Mouse (Mus musculus) embryonic facial prominence, embryonic 14.5 days (tissue): ENCODE results near the gene Bmx. TPM values are rescaled to one million over a fixed set of nuclear protein-coding genes. Genes with fewer than 3 reads are reported as not detected.

Source experiments
- ATAC-seq: fragments of 200-750 bp; cut with Nextera tagmentation; 2 replicates; pipeline ENCODE4 v1.8.0; 2017; ENCODE audit warnings: low read depth, moderate number of reproducible peaks, moderate TSS enrichment
- DNase-seq: peaks from one replicate; pipeline ENCODE4 v3.0.0-alpha.2; 2015; ENCODE audit warnings: low spot score
- H3K27ac ChIP-seq: fragments of 300-500 bp; sonication (generic); replicated peaks from 2 replicates; pipeline ENCODE4 v1.5.1; 2014; ENCODE audit warnings: low read depth, mild to moderate bottlenecking, low read length, moderate library complexity
- H3K27me3 ChIP-seq: fragments of 300-500 bp; sonication (generic); replicated peaks from 2 replicates; pipeline ENCODE4 v1.6.1; 2014; ENCODE audit warnings: low read length; ENCODE audit not compliant: control insufficient read depth, insufficient read depth
- H3K36me3 ChIP-seq: fragments of 300-500 bp; sonication (generic); 2 replicates; pipeline ENCODE4 v1.6.1; 2014; ENCODE audit warnings: low read length, mixed read lengths; ENCODE audit not compliant: control insufficient read depth, insufficient read depth
- H3K4me1 ChIP-seq: fragments of 300-500 bp; sonication (generic); 2 replicates; pipeline ENCODE4 v1.6.1; 2014; ENCODE audit warnings: antibody characterized with exemption, low read length; ENCODE audit not compliant: control insufficient read depth, insufficient read depth
- H3K4me2 ChIP-seq: fragments of 300-500 bp; sonication (generic); 2 replicates; pipeline ENCODE4 v1.6.1; 2014; ENCODE audit warnings: low read depth, mild to moderate bottlenecking, low read length, moderate library complexity, mixed read lengths
- H3K4me3 ChIP-seq: fragments of 300-500 bp; sonication (generic); 2 replicates; pipeline ENCODE4 v1.5.1; 2014; ENCODE audit warnings: low read depth, mild to moderate bottlenecking, low read length
- H3K9ac ChIP-seq: fragments of 300-500 bp; sonication (generic); 2 replicates; pipeline ENCODE4 v1.6.1; 2014; ENCODE audit warnings: low read depth, mild to moderate bottlenecking, low read length, moderate library complexity, mixed read lengths
- H3K9me3 ChIP-seq: fragments of 300-500 bp; sonication (generic); 2 replicates; pipeline ENCODE4 v1.6.1; 2016; ENCODE audit warnings: low read length; ENCODE audit not compliant: control insufficient read depth
- WGBS: fragments of 180-500 bp; shearing (Covaris S2); extraction: QIAGEN DNeasy Blood & Tissue Kit; methylation state at CpG from one replicate; pipeline ENCODE4 v1.1.7; 2014; 5-methylcytosine and 5-hydroxymethylcytosine counted together
- polyA plus RNA-seq: library from polyadenylated mRNA; unstranded; fragments of >200 nt; fragmentation: Nextera tagmentation; extraction: Ambion mirVana; gene quantifications from 2 replicates; pipeline ENCODE4 v1.2.1, GENCODE M21; 2014

Bmx gene
- 0.67 and 1.2 TPM in 2 replicates for polyA plus RNA-seq

DNA sequence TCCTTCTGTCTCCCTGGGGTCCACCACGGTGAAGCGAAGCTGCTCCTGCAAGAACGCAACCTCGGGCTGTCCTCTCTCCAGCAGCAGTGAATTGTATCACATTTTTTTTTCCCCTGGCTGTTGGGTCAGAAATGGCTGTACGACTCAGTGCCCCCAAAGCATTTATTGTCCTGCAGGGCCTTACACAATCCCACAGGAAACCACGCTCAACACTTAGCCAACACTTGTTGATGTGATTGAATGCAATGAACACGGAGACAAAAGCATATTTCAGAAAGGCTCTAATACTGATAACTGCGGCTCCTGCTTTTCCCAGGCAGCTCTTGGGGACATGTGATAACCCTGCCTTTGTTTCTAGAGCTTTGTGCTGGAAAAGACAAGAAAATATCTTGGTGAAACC is at the start of gene Bmx:
Gene Bmx (minus strand): TSS at position 137 of the 400 bp plus-strand sequence.
- WGBS, result 71% methylated on average over 8 of the region's 8 CpGs
- no peak for DNase-seq
- H3K27me3 ChIP-seq, result peaks cover 9% of the 10 kb centered on the region; the same call in 1 of the 2 replicates

DNA sequence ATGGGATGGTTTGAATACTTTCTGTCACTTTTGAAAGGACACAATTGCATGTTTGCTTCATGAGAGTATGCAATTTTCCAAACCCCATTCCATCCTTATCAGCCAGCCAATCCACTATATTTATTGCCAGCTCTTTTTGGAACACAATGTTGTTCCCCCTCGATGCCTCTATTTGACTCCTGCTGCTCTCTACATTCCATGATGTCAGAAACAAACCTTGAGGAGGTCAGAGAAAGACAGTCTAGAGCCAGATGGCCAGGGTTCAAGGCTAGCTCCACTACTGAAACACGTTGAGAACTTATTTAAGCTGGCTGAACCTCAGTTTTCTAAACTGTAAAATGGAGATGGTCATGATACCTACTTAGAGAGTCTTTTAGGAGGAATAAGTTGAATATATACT is 48.3 kb upstream of the Bmx start:
- no peak overlapping the region for H3K9ac ChIP-seq
- no peak overlapping the region for H3K4me3 ChIP-seq
- ATAC-seq (no peak), DNase-seq (no peak)
- WGBS, result 66% methylated on average over 2 of the region's 2 CpGs
- H3K4me2 ChIP-seq, result no peak overlapping the region
- no peaks in the 10 kb centered on the region for H3K9me3 ChIP-seq
- H3K36me3 ChIP-seq, result no peaks in the 10 kb centered on the region
- H3K27ac ChIP-seq, result no peak overlapping the region
- no peaks in the 10 kb centered on the region for H3K4me1 ChIP-seq
- peaks cover 10% of the 10 kb centered on the region for H3K27me3 ChIP-seq

More for the DNA sequence above, at the start of gene Bmx:
- Histone ChIP-seq H3K4me2 (no peak within 1 kb of the TSS), H3K36me3 (no peaks in the 10 kb centered on the region), H3K9ac (no peak within 1 kb of the TSS), H3K9me3 (no peaks in the 10 kb centered on the region), H3K27ac (no peak within 1 kb of the TSS), H3K4me3 (no peak within 1 kb of the TSS), H3K4me1 (no peaks in the 10 kb centered on the region)
- no peak for ATAC-seq

DNA sequence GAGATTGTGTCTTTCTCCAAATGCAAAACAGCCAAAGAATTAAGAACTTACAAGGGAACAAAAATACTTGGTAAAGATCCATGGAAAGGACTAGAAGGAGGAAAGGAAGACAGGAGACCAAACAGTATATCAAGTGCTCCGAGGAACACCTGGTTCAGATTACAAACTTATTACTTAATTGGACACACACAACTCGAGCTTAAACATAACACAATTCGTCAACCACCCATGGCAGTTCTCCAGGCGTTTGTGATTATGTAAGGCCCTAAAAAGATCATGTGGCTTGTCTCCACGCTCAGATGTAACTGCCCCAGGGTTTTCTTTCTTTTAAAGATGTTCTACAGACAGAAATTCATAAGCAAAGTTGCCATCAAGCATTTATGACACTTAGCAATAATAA is 33.2 kb upstream of the Bmx start:
- Histone ChIP-seq H3K4me1 (no peaks in the 10 kb centered on the region), H3K27ac (no peak overlapping the region), H3K36me3 (no peaks in the 10 kb centered on the region), H3K9me3 (no peaks in the 10 kb centered on the region), H3K4me3 (no peak overlapping the region), H3K4me2 (no peak overlapping the region), H3K27me3 (peaks cover 7% of the 10 kb centered on the region; the same call in 1 of the 2 replicates), H3K9ac (no peak overlapping the region)
- WGBS, result 24% methylated on average over 5 of the region's 5 CpGs
- ATAC-seq (no peak), DNase-seq (peak; percentile 86)

DNA sequence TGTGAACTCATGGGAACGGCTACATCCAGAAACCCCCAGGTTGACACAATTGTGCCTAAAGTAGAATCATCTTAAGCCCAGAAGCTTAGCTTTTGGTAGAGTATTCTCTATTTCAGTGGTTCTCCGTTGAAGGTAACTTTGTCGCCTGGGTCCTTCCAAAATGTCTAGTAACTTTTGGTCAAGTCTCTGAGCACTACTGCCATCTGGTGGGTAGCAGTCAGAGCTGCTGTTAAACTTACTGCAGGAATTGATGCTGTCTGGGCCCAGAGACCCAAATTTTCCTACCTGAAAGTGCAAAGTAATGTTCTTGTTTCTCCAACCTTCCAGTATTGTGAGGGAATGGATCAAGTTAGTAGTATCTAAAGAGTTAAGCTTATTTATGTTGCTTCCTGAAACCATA is 29.1 kb upstream of the Bmx start:
- no peaks in the 10 kb centered on the region for H3K4me1 ChIP-seq
- 0 out of 2 replicates have a peak, but pooled peaks cover 7% of the 10 kb centered on the region for H3K27me3 ChIP-seq
- no peaks in the 10 kb centered on the region for H3K9me3 ChIP-seq
- H3K9ac ChIP-seq, result no peak overlapping the region
- no peak overlapping the region for H3K4me2 ChIP-seq
- DNase-seq (peak; percentile 18), ATAC-seq (no peak)
- H3K4me3 ChIP-seq, result no peak overlapping the region
- no peaks in the 10 kb centered on the region for H3K36me3 ChIP-seq
- H3K27ac ChIP-seq, result no peak overlapping the region
- 58% methylated on average over 3 of the region's 3 CpGs for WGBS

DNA sequence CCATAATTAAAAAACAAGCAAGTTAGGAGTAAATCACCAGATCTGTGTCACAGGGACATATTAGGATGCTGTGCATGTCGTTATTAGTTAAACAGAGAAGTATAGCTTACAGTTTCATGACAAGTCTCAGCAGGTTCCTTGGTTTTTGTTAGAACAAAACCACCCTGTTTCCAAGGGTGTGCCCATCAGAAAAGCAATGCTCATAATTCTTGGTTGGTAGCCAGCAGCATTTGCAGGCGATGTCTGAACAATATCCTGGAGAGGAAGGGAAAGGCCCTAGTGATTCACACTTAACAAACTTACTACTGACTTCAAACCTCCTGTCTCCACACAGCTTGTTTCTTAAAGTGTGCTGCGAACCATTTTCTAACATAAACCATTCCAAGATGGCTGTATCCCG is 25.8 kb upstream of the Bmx start:
- Histone ChIP-seq H3K4me2 (no peak overlapping the region), H3K36me3 (no peaks in the 10 kb centered on the region), H3K27me3 (0 out of 2 replicates have a peak, but pooled peaks cover 9% of the 10 kb centered on the region), H3K4me1 (no peaks in the 10 kb centered on the region), H3K9me3 (no peaks in the 10 kb centered on the region), H3K9ac (no peak overlapping the region), H3K4me3 (no peak overlapping the region), H3K27ac (no peak overlapping the region)
- no peak for ATAC-seq
- 78% methylated on average over 4 of the region's 4 CpGs for WGBS
- peak; percentile 48 for DNase-seq

DNA sequence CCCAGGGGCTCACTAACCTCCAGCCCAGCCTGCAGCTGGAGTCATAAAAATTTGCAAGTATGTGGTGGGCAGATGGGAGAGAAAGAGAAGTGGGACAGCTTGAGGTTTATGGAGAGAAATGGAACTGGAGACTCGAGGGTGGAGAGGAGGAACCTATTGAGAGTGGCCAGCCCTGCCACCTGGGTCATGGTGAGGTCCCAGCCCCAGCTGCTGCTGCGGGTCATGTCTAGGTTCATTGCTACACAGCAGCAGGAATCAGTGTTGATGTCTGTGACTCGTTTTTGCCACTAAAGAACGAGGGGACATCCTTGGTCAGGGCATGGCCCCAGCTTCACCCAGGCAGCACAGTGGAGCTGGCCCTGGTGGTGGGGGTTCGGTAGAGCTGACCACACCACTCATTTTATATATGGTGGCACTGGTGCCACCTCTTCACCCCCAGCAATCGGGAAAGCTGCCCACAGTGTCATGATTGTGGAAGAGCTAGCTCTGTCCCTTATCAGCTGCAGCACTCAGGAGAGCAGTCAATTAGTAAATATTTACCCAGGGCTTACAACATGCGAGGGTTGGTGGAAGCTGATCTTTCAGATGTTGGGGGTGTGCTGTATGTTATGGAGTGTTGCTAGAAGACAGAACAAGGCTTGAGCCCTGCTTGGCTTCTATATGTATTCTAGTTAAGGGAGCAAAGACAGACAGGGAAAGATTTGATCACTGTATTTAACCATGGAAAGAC is 23.1 kb upstream of the Bmx start:
- Histone ChIP-seq H3K27me3 (0 out of 2 replicates have a peak, but pooled peaks cover 3% of the 10 kb centered on the region), H3K36me3 (no peaks in the 10 kb centered on the region), H3K9me3 (no peaks in the 10 kb centered on the region), H3K27ac (no peak overlapping the region), H3K4me1 (no peaks in the 10 kb centered on the region), H3K4me3 (no peak overlapping the region), H3K4me2 (no peak overlapping the region), H3K9ac (no peak overlapping the region)
- 59% methylated on average over 7 of the region's 7 CpGs for WGBS
- ATAC-seq (no peak), DNase-seq (no peak)

DNA sequence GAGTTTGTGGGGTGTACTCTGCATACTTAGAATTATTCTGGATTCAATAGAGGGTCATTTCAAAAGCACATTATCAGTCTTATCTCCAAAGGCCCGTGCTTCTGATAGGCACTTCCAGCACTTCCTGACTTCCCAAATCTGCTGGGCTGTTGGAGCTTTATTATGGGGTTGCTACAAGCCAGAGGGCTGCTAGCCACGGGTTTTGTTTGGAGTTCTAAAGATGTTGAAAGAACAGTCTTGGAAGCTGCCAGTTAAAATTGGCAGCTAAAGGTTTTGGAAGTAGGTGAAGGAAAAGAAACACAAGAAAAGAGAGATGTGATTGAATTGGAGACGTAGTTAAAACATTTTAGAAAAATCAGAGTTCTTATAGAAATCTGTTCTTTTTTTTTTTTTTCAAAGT is 17.5 kb upstream of the Bmx start:
- WGBS, result 71% methylated on average over 3 of the region's 3 CpGs
- ATAC-seq (no peak), DNase-seq (no peak)

DNA sequence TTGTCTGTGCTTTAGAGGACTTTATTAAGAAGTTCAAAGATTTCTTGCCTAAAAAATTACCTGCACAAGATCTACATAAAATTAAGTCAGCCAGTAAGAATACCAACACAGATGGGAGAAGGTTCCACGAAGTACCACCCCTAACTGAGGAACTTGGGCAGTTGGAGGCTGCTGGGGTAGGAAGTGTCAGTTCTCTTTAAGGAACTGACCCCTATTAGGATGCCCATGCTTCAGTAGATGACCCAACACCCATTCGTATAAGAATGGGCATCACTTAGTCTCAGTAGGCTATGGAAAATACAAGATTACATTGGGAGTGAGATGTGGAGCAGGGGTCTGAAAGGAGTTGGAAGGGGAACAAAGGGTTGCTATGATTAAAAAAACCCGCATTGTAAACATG is 12.6 kb upstream of the Bmx start:
- Histone ChIP-seq H3K27me3 (0 out of 2 replicates have a peak, but pooled peaks cover 3% of the 10 kb centered on the region), H3K36me3 (no peaks in the 10 kb centered on the region), H3K9me3 (no peaks in the 10 kb centered on the region), H3K27ac (no peak overlapping the region), H3K4me2 (no peak overlapping the region), H3K4me3 (no peak overlapping the region), H3K9ac (no peak overlapping the region), H3K4me1 (no peaks in the 10 kb centered on the region)
- no peak for ATAC-seq
- 88% methylated on average over 3 of the region's 3 CpGs for WGBS
- DNase-seq, result no peak

More for the DNA sequence above, 17.5 kb upstream of the Bmx start:
- no peaks in the 10 kb centered on the region for H3K4me1 ChIP-seq
- H3K9me3 ChIP-seq, result no peaks in the 10 kb centered on the region
- H3K9ac ChIP-seq, result no peak overlapping the region
- no peak overlapping the region for H3K27ac ChIP-seq
- H3K36me3 ChIP-seq, result no peaks in the 10 kb centered on the region
- 0 out of 2 replicates have a peak, but pooled peaks cover 2% of the 10 kb centered on the region for H3K27me3 ChIP-seq
- no peak overlapping the region for H3K4me2 ChIP-seq
- no peak overlapping the region for H3K4me3 ChIP-seq

DNA sequence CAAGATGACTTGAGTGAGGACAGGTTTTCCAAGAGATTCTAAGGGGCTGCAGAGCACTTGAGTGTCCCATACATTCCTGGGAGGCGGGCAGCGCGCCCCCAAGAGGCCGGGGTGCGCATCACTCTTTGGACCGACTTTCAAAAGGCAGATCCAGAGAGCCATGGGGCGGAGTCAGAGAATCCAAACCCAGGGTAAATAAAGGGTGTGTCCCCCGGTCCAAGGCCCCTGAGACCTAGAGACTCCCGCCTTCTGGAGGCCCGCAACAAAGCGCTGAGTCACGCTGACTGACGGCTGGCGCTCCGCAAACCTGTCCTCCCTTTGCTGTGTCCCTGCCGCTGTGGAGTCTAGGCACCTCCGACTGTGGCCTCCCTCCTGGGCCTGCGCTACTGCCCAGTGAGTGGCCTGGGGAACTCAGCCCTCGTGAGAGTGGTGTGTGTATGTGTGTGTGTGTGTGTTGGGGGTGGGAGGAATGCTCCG is 11.3 kb upstream of the Bmx start, which contains the start of gene Pir:
Gene Pir (plus strand): TSS at position 87 of the 477 bp plus-strand sequence.
- Histone ChIP-seq H3K4me2 (peak within 1 kb of the TSS; percentile 55), H3K4me1 (no peaks in the 10 kb centered on the region), H3K9me3 (no peaks in the 10 kb centered on the region), H3K9ac (peak within 1 kb of the TSS; percentile 52), H3K27me3 (0 out of 2 replicates have a peak, but pooled peaks cover 3% of the 10 kb centered on the region), H3K36me3 (no peaks in the 10 kb centered on the region), H3K4me3 (peak within 1 kb of the TSS; percentile 32), H3K27ac (no peak within 1 kb of the TSS)
- peak; percentile 78 for ATAC-seq
- peak; percentile 59 for DNase-seq
- 22% methylated on average over 9 of the region's 20 CpGs for WGBS
